10 mouse cellular contexts compared by ENCODE assay signal in genomic region chr5:113024154-113024764, GRCm38 (mm10). TPM values are rescaled to one million over a fixed set of nuclear protein-coding genes. Genes with fewer than 3 reads are reported as not detected.
DNase-seq lines count a peak whose midpoint lies in the region; ATAC-seq and TF ChIP-seq lines count a peak whose summit lies in the region.
"Had no signal": no experiment of that assay in that cellular context is flagged by ENCODE, and none has a peak within 500 bp of the region (broad histone marks: within the 10 kb centered on the region; RNA-seq: fewer than 3 reads in every experiment).

No protein-coding gene starts in this region.

- H3K27me3 ChIP-seq in thymus, adult 2 months (ENCODE audit: control insufficient read depth, insufficient read depth, low read length) = no peaks in the 10 kb centered on the region
- no peaks in the 10 kb centered on the region for H3K27me3 ChIP-seq in intestine, embryonic 15.5 days (replicated peaks)
- H3K27me3 ChIP-seq in liver, embryonic 12.5 days (replicated peaks) = no peaks in the 10 kb centered on the region
- H3K27me3 ChIP-seq: Patski had no signal

- no peak overlapping the region for H3K27ac ChIP-seq in thymus, adult 2 months (ENCODE audit: control insufficient read depth, insufficient read depth, low read length)
- peak overlapping the region; percentile 78 for H3K27ac ChIP-seq in intestine, embryonic 15.5 days
- H3K27ac ChIP-seq in liver, embryonic 12.5 days = peak overlapping the region; percentile 48; the same call in 1 of the 2 replicates

- no peak for TF ChIP-seq CTCF in thymus, adult 2 months (IDR thresholded peaks at IDR 0.05; ENCODE audit: borderline replicate concordance, control insufficient read depth, extremely low read depth, insufficient read depth, low read length, poor library complexity)

- H3K4me2 ChIP-seq in intestine, embryonic 15.5 days (replicated peaks) = peak overlapping the region; percentile 53
- peak overlapping the region; percentile 16; the same call in 1 of the 2 replicates for H3K4me2 ChIP-seq in liver, embryonic 12.5 days

- H3K4me3 ChIP-seq in thymus, adult 2 months (ENCODE audit: control insufficient read depth, insufficient read depth, low read length) = no peak overlapping the region; the same call in 1 of the 2 replicates
- peak overlapping the region; percentile 13; the same call in 1 of the 2 replicates for H3K4me3 ChIP-seq in intestine, embryonic 15.5 days (replicated peaks)
- H3K4me3 ChIP-seq in liver, embryonic 12.5 days = no peak overlapping the region

- H3K9me3 ChIP-seq in intestine, embryonic 15.5 days = no peaks in the 10 kb centered on the region
- no peaks in the 10 kb centered on the region for H3K9me3 ChIP-seq in liver, embryonic 12.5 days (replicated peaks)

- 0 out of 2 replicates have a peak overlapping the region, but pooled peaks have one; percentile 21 for H3K9ac ChIP-seq in intestine, embryonic 15.5 days
- no peak overlapping the region for H3K9ac ChIP-seq in liver, embryonic 12.5 days

- TF ChIP-seq POLR2A in thymus, adult 2 months (IDR thresholded peaks at IDR 0.05; ENCODE audit: control insufficient read depth, extremely low read depth, insufficient read depth, low read length, poor library complexity) = no peak

- 52% methylated on average over 18 of the region's 18 CpGs for WGBS in thymus, adult 2 months
- WGBS in intestine, embryonic 15.5 days = 10% methylated on average over 18 of the region's 18 CpGs
- 37% methylated on average over 18 of the region's 18 CpGs for WGBS in liver, embryonic 12.5 days (ENCODE audit: insufficient replicate concordance)

- peak; percentile 91 for ATAC-seq in intestine, embryonic 15.5 days
- peak; percentile 51 for ATAC-seq in liver, embryonic 12.5 days
- ATAC-seq: Patski had no signal

- peaks cover 29% of the 10 kb centered on the region for H3K4me1 ChIP-seq in thymus, adult 2 months (replicated peaks; ENCODE audit: control insufficient read depth, insufficient read depth, low read length)
- peaks cover 14% of the 10 kb centered on the region for H3K4me1 ChIP-seq in intestine, embryonic 15.5 days (replicated peaks)
- H3K4me1 ChIP-seq in liver, embryonic 12.5 days = 0 out of 2 replicates have a peak, but pooled peaks cover 5% of the 10 kb centered on the region

- DNase-seq in thymus, postnatal 25 days = peak; percentile 26
- no peak for DNase-seq in thymus, adult 2 months
- DNase-seq in forelimb bud, embryonic 11.5 days (ENCODE audit: low read depth, low spot score) = peak; percentile 44
- DNase-seq in neural tube, embryonic 10.5 days (ENCODE audit: extremely low spot score, low spot score) = peak; percentile 41
- no peak for DNase-seq in right cerebral cortex, adult 2 months (ENCODE audit: low spot score in 2 of 2)
- DNase-seq in c-Kit-positive CD71-positive TER-119-positive erythroid progenitor cells, embryonic 14.5 days (ENCODE audit: low spot score) = no peak

- H3K36me3 ChIP-seq in thymus, adult 2 months (ENCODE audit: control insufficient read depth, insufficient read depth, low read length) = no peaks in the 10 kb centered on the region
- no peaks in the 10 kb centered on the region for H3K36me3 ChIP-seq in intestine, embryonic 15.5 days
- no peaks in the 10 kb centered on the region for H3K36me3 ChIP-seq in liver, embryonic 12.5 days

RNA-seq across cellular contexts. Expression of gene Grk3, which starts 8.7 kb away (rescaled TPM):
- polyA plus RNA-seq in thymus, adult 2 months (2012; rRNA removed) = 9.2 and 10.0 TPM in 2 replicates
- 13.0 and 13.4 TPM in 2 replicates for polyA plus RNA-seq in intestine, embryonic 15.5 days (2015; fragmentation: Nextera tagmentation; extraction: Ambion mirVana)
- 2.4 TPM in 2 replicates for polyA plus RNA-seq in liver, embryonic 12.5 days (2016; fragmentation: Nextera tagmentation; extraction: Ambion mirVana)
- polyA plus RNA-seq: Patski had no signal

RNA-seq across cellular contexts. Expression of gene Crybb2, which starts 45.7 kb away (rescaled TPM):
- 0.20 TPM in 1 of 2 replicates, not detected in the other for polyA plus RNA-seq in thymus, adult 2 months (2012; rRNA removed)
- polyA plus RNA-seq in intestine, embryonic 15.5 days (2015; fragmentation: Nextera tagmentation; extraction: Ambion mirVana) = not detected in 2 replicates
- not detected in 2 replicates for polyA plus RNA-seq in liver, embryonic 12.5 days (2016; fragmentation: Nextera tagmentation; extraction: Ambion mirVana)
- polyA plus RNA-seq: gonadal fat pad, adult 2 months; Patski had no signal

RNA-seq across cellular contexts. Expression of gene Crybb3, which starts 57.1 kb away (rescaled TPM):
- 2.3 and 4.8 TPM in 2 replicates for polyA plus RNA-seq in thymus, adult 2 months (2012; rRNA removed)
- polyA plus RNA-seq in intestine, embryonic 15.5 days (2015; fragmentation: Nextera tagmentation; extraction: Ambion mirVana) = 0.36 and 1.1 TPM in 2 replicates
- not detected in 2 replicates for polyA plus RNA-seq in liver, embryonic 12.5 days (2016; fragmentation: Nextera tagmentation; extraction: Ambion mirVana)

Comparison
In these comparisons a context has a peak if more than half of its experiments do, and no peak if none do; other contexts are left out.
1. DNase-seq: peak in thymus, postnatal 25 days (single experiment), forelimb bud, embryonic 11.5 days (single experiment) and neural tube, embryonic 10.5 days (single experiment); none in thymus, adult 2 months (single experiment), right cerebral cortex, adult 2 months (0 of 2) and c-Kit-positive CD71-positive TER-119-positive erythroid progenitor cells, embryonic 14.5 days (single experiment).